Mouse (Mus musculus): ENCODE results near the gene Ttll5. TPM values are rescaled to one million over a fixed set of nuclear protein-coding genes. Genes with fewer than 3 reads are reported as not detected.

Gene Ttll5
- polyA plus RNA-seq, 2 experiments, result 5.6 to 6.4 TPM

GRCm38 (mm10) chr12:86027747-86028146 lies 203.3 kb downstream of the Ttll5 start:
- TF ChIP-seq CTCF (IDR thresholded peaks at IDR 0.05; ENCODE audit: low read depth) (no peak), EP300 (IDR thresholded peaks at IDR 0.05; ENCODE audit: low read depth) (no peak)
- ATAC-seq (ENCODE audit: insufficient read depth), result no peak

GRCm38 (mm10) chr12:86030932-86031331 lies 206.5 kb downstream of the Ttll5 start:
- 48% methylated on average over 5 of the region's 5 CpGs for WGBS (ENCODE audit: insufficient replicate concordance)
- H3K4me3 ChIP-seq (ENCODE audit: insufficient read depth in 1 of 2, low read depth in 2 of 2, low read length in 2 of 2), result no peak overlapping the region
- peak; percentile 36; the same call in 1 of the 2 replicates for TF ChIP-seq EP300 (IDR thresholded peaks at IDR 0.05; ENCODE audit: low read depth)
- no peak for TF ChIP-seq CTCF (IDR thresholded peaks at IDR 0.05; ENCODE audit: low read depth)
- DNase-seq (ENCODE audit: low read depth in 3 of 3, low spot score in 3 of 3), result peak in 1 of 3 experiments; percentile 9
- H3K9me3 ChIP-seq (ENCODE audit: control insufficient read depth, low read length), result no peaks in the 10 kb centered on the region
- no peak overlapping the region for H3K4me2 ChIP-seq (ENCODE audit: low read depth)
- peaks cover 3 to 15% of the 10 kb centered on the region in 2 experiments; a peak in 2 of 4 replicates for H3K4me1 ChIP-seq (replicated peaks; ENCODE audit: control insufficient read depth in 2 of 2, insufficient read depth in 2 of 2, low read length in 1 of 2)
- H3K27ac ChIP-seq, result no peak overlapping the region
- ATAC-seq (ENCODE audit: insufficient read depth), result peak; percentile 39; the same call in 1 of the 2 replicates
- H3K27me3 ChIP-seq (ENCODE audit: control insufficient read depth, insufficient read depth, low read length), result no peaks in the 10 kb centered on the region
- H3K9ac ChIP-seq (replicated peaks), result no peak overlapping the region
- H3K36me3 ChIP-seq (replicated peaks; ENCODE audit: control insufficient read depth, insufficient read depth, low read depth), result no peaks in the 10 kb centered on the region

More at GRCm38 (mm10) chr12:86027747-86028146, 203.3 kb downstream of the Ttll5 start:
- Histone ChIP-seq H3K27ac (no peak overlapping the region), H3K27me3 (ENCODE audit: control insufficient read depth, insufficient read depth, low read length) (no peaks in the 10 kb centered on the region), H3K9me3 (ENCODE audit: control insufficient read depth, low read length) (no peaks in the 10 kb centered on the region), H3K4me2 (ENCODE audit: low read depth) (no peak overlapping the region), H3K36me3 (replicated peaks; ENCODE audit: control insufficient read depth, insufficient read depth, low read depth) (no peaks in the 10 kb centered on the region), H3K4me1 (replicated peaks; ENCODE audit: control insufficient read depth in 2 of 2, insufficient read depth in 2 of 2, low read length in 1 of 2) (peaks cover 3 to 13% of the 10 kb centered on the region in 2 experiments; a peak in 2 of 4 replicates), H3K4me3 (ENCODE audit: insufficient read depth in 1 of 2, low read depth in 2 of 2, low read length in 2 of 2) (no peak overlapping the region), H3K9ac (replicated peaks) (no peak overlapping the region)
- WGBS (ENCODE audit: insufficient replicate concordance), result 88% methylated on average over 1 of the region's 1 CpGs
- no peak for DNase-seq (ENCODE audit: low read depth in 3 of 3, low spot score in 3 of 3)

GRCm38 (mm10) chr12:86035586-86035985 lies 211.1 kb downstream of the Ttll5 start:
- H3K9me3 ChIP-seq (ENCODE audit: control insufficient read depth, low read length), result no peaks in the 10 kb centered on the region
- no peaks in the 10 kb centered on the region for H3K36me3 ChIP-seq (replicated peaks; ENCODE audit: control insufficient read depth, insufficient read depth, low read depth)
- DNase-seq (ENCODE audit: low read depth in 3 of 3, low spot score in 3 of 3) (no peak), ATAC-seq (ENCODE audit: insufficient read depth) (no peak)
- H3K9ac ChIP-seq (replicated peaks), result no peak overlapping the region
- no peak overlapping the region for H3K4me3 ChIP-seq (ENCODE audit: insufficient read depth in 1 of 2, low read depth in 2 of 2, low read length in 2 of 2)
- no peak overlapping the region for H3K27ac ChIP-seq
- H3K27me3 ChIP-seq (ENCODE audit: control insufficient read depth, insufficient read depth, low read length), result no peaks in the 10 kb centered on the region
- peaks cover 3 to 11% of the 10 kb centered on the region in 2 experiments; a peak in 2 of 4 replicates for H3K4me1 ChIP-seq (replicated peaks; ENCODE audit: control insufficient read depth in 2 of 2, insufficient read depth in 2 of 2, low read length in 1 of 2)
- TF ChIP-seq CTCF (IDR thresholded peaks at IDR 0.05; ENCODE audit: low read depth) (no peak), EP300 (IDR thresholded peaks at IDR 0.05; ENCODE audit: low read depth) (no peak)
- no peak overlapping the region for H3K4me2 ChIP-seq (ENCODE audit: low read depth)

DNA sequence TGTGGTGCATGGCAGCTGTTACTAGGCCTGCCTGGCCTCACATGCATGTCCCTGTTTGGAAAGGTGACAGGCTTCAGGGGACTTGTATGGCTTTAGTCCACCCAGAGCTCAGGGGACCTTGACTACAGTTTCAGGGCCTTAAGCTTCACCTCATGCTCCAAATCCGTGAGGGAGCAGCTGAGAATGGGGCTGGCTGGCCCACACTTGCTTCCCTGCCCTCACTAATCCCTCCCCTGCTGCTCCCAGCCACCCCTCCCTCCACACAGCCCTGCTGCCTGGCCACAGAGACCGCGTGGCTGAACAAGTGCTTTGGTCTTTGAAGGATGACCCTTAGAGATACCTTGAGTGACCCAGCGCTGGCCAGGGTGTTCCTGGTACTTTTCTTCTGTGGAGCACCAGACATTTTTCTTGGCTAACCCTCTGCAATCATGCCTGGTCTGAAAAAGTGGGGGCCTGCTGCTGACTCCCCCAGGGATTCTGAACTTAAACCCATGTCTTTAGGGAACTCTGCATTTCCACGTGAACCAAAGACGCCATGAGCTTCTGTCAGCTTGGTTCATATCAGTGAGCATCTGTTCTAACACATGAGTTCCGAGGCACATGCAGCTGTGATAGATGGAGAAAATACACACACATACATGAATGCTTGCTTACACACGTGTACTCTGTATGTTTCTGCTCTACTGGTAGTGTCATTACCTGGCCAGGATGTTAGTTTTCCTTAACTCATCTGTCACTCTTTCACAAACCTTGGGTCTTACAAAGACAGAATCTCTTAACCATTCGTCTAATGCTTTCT lies 212.1 kb downstream of the Ttll5 start:
- no peak overlapping the region for H3K9ac ChIP-seq (replicated peaks)
- WGBS (ENCODE audit: insufficient replicate concordance), result 53% methylated on average over 9 of the region's 9 CpGs
- no peak for TF ChIP-seq CTCF (IDR thresholded peaks at IDR 0.05; ENCODE audit: low read depth)
- no peak for TF ChIP-seq EP300 (IDR thresholded peaks at IDR 0.05; ENCODE audit: low read depth)

DNA sequence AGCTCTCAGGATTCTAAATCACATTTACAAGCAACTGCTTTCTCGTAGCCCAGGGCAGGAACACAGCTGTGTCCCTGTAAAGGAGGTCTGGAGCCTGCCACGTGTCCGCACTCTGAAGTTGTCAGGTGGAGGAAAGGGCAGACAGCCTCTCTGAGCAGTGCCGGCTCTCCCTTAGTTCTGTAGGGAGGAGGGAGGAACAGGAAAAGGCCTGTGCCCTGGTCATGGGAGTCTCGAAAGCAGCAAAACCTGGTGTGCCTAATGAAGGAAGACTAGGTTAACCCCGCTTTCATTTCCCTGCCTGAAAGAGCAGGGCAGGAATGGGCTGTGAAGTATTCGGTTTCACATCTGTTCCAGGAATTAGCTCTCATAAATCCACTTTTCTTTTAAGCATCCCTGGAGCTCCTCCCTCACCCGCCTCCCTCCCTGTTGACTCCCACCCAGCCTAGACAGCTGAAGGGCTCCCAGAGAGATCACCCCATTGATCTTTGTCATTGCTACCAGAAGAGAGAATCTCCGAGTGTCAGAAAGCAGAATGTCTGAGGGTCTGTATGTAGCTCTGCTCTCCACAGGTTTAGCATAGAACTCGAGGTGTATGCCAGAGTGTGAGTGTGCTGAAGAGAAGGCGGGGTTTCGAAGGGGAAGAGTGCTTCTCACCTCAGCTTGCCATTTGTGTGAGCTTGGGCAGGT lies 212.9 kb downstream of the Ttll5 start:
- Histone ChIP-seq H3K9me3 (ENCODE audit: control insufficient read depth, low read length) (no peaks in the 10 kb centered on the region), H3K27me3 (ENCODE audit: control insufficient read depth, insufficient read depth, low read length) (no peaks in the 10 kb centered on the region), H3K4me2 (ENCODE audit: low read depth) (no peak overlapping the region), H3K4me3 (ENCODE audit: insufficient read depth in 1 of 2, low read depth in 2 of 2, low read length in 2 of 2) (no peak overlapping the region), H3K9ac (replicated peaks) (no peak overlapping the region), H3K27ac (no peak overlapping the region), H3K36me3 (replicated peaks; ENCODE audit: control insufficient read depth, insufficient read depth, low read depth) (no peaks in the 10 kb centered on the region), H3K4me1 (replicated peaks; ENCODE audit: control insufficient read depth in 2 of 2, insufficient read depth in 2 of 2, low read length in 1 of 2) (peaks cover 0 to 5% of the 10 kb centered on the region in 2 experiments; a peak in 2 of 4 replicates)
- no peak for TF ChIP-seq EP300 (IDR thresholded peaks at IDR 0.05; ENCODE audit: low read depth)
- no peak for TF ChIP-seq CTCF (IDR thresholded peaks at IDR 0.05; ENCODE audit: low read depth)
- ATAC-seq (ENCODE audit: insufficient read depth) (no peak), DNase-seq (ENCODE audit: low read depth in 3 of 3, low spot score in 3 of 3) (no peak)
- 59% methylated on average over 12 of the region's 12 CpGs for WGBS (ENCODE audit: insufficient replicate concordance)

More for the DNA sequence above, 212.1 kb downstream of the Ttll5 start:
- Histone ChIP-seq H3K27me3 (ENCODE audit: control insufficient read depth, insufficient read depth, low read length) (no peaks in the 10 kb centered on the region), H3K9me3 (ENCODE audit: control insufficient read depth, low read length) (no peaks in the 10 kb centered on the region), H3K36me3 (replicated peaks; ENCODE audit: control insufficient read depth, insufficient read depth, low read depth) (no peaks in the 10 kb centered on the region), H3K27ac (no peak overlapping the region), H3K4me1 (replicated peaks; ENCODE audit: control insufficient read depth in 2 of 2, insufficient read depth in 2 of 2, low read length in 1 of 2) (peaks cover 0 to 5% of the 10 kb centered on the region in 2 experiments; a peak in 2 of 4 replicates), H3K4me3 (ENCODE audit: insufficient read depth in 1 of 2, low read depth in 2 of 2, low read length in 2 of 2) (no peak overlapping the region), H3K4me2 (ENCODE audit: low read depth) (no peak overlapping the region)
- DNase-seq (ENCODE audit: low read depth in 3 of 3, low spot score in 3 of 3) (no peak), ATAC-seq (ENCODE audit: insufficient read depth) (no peak)

All from liver, embryonic 14.5 days (tissue).